Mouse (Mus musculus) ovary, postnatal 14 days (tissue): ENCODE results near the gene Gja5.
A peak's percentile ranks its signal among the peaks of the same experiment; 100 is the strongest.

ENCODE experiments used
- DNase-seq: peaks from one replicate; pipeline ENCODE4 v3.0.0; 2022; ENCODE audit warnings: low spot score

The Gja5 gene

GRCm38 (mm10) chr3:96904393-96904792 is at the start of gene Gja5:
Gja5 (plus strand) TSS chr3:96904693.
- DNase-seq, result no peak

- DNase-seq, result no peak
These were observed 48.7 kb upstream of the Gja5 start for GRCm38 (mm10) chr3:96855833-96856232.

GRCm38 (mm10) chr3:96860498-96860897 is 44.0 kb upstream of the Gja5 start:
- no peak for DNase-seq

- DNase-seq, result no peak
These were observed 36.6 kb upstream of the Gja5 start for GRCm38 (mm10) chr3:96867863-96868262.

DNA sequence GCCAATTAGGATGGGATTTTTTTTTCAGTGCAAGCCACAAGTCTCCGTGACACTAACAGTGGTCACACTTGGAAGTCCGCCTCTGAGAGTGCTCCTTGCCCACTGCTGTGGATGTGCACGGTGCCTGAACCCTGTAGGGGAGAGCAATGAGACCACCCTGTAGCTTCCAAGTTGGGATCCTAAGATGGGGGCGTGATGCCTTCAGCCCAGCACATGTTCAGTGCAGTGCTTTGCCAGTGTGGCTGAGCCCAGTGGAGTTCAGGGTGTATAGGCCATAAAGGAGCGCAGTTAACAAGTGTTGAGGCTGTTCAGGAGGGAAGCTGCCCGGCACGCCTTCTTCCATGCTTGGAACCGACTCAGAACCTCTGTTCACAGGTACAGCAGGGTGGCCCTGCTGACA is 35.9 kb upstream of the Gja5 start:
- no peak for DNase-seq

DNA sequence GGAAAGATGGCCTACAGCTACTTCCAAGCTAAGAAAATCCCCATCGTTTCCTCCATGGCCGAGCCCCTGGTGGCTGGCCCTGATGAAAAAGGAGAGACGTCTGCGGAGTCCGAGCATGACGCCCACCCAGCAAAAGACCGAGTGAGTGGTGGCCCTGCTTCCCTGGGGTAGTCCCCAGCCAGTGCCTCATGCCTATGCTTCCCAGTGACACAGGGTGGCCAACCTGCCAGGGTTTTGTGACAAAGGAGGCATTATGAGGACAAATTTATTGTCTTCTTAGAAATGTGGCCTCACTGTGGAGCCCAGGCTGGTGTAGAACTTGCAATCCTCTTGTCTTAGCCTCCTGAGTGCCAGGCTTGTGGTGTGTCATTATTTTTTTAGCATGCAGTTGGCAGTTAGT is 35.4 kb upstream of the Gja5 start:
- DNase-seq, result no peak

- DNase-seq, result no peak
These were observed 34.2 kb upstream of the Gja5 start for GRCm38 (mm10) chr3:96870270-96870669.

DNA sequence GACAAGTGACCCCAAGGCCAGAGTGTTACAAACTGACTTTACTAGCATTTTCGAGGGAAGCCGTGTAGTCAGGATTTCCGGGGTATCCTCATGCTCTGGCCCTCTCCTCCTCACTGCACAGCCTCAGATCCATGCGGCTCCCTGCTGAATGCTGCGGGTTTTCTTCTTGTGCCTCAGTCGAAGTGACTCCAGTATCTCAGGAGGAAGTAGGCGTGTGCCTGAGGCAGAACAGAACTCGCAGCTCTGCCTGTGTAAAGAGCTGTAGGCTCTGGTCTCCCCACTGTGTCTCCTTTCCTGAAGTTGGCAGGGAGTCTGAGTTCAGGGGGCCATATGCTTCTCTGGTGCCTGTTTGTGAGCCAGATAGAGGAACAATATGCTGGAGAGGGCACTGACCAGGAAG is 33.4 kb upstream of the Gja5 start:
- DNase-seq, result no peak

DNA sequence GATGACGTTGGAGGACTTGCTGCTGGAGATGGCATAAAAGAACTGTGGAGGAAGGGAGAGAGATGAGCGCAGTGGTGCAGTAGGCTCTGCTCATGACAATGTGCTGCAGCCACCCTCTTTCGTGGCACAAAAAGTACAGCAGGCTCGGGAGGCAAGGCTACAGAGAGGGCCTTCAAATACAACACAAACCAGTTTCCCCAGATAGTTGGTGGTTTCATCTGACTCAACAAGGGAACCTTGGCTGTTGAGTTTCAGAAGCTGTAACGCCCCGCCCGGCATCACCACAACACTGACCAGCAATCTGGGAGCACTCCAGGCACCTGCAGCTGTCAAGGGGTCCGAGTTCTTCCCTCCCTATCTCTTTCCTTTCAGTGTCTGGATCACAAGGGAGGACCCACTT is 32.0 kb upstream of the Gja5 start:
- DNase-seq, result no peak

- no peak for DNase-seq
These were observed 29.5 kb upstream of the Gja5 start for GRCm38 (mm10) chr3:96874808-96875571.

DNA sequence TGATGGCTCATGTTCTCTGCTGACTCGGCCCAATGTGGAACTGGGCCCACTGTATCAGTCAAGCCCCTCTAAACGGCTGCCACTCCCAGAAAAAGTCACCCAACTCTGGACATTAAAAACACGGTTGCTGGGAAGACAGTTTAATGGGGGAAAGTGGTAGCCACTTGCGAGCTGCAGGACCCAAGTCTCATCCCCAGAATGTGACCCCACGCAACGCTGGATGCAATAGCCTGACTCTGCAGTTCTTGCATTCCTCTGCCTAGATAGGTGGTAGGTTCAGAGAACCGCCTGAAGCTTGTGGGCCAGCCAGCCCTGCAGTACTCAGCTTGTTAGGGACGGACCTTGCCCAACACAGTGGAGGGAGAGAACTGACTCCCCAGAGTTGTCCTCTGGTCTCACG is 25.0 kb upstream of the Gja5 start:
- no peak for DNase-seq

GRCm38 (mm10) chr3:96880385-96880784 is 24.1 kb upstream of the Gja5 start:
- no peak for DNase-seq

DNA sequence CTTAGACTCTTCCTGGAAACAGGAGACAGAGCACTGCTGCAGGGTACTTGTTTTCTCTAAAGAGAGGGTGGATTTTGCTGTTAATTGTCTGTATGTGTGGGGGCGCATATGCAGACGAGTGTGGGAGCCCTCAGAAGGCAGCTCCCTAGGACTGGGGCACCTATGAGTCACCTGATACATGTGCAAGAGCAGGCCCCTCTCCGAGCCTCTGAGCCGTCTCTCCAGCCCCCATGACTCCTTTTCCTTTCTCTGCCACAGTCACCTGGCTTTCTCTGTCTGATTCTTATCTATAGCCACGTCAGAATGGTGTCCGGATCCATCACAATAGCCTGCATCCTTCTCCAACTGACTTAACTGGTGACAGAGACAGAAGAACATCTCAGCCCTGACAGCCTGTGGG is 22.9 kb upstream of the Gja5 start:
- DNase-seq, result no peak

- DNase-seq, result no peak
These were observed 22.2 kb upstream of the Gja5 start for GRCm38 (mm10) chr3:96882061-96882849.

GRCm38 (mm10) chr3:96883690-96884089 is 20.8 kb upstream of the Gja5 start:
- DNase-seq, result no peak

DNA sequence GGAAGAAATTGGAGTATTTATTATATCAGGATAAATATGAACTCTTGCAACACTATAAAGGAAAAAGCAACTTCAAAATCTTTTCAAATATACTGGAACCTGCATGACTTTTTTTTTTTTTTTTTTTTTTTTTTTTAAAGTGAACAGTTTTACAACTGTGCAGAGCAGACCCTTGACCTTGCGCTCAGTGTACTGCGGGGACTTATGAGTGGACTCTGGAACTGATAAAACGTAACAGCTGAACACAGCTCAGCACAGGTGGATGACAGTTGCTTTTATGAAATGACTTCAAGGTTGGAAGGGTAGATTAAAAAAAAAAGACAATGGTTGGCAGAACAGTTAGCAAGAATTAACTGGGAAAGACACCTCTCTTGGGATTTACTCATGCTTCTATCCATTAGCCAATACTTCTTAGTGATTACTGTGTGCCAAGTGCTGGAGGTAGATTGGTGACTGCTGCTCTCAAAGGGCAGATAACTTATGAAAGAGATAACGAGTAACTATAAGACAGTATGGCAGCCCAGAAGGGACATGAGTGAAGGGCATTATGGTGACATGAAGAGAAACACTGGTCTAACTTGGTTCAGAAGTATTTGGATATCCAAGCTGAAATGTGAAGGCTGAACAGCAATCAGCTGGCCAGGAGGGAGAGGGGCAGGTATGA is 2.0 kb upstream of the Gja5 start:
- DNase-seq, result no peak

- peak; percentile 95 for DNase-seq
These were observed 503 bp downstream of the Gja5 start, which contains the start of gene Gpr89 for GRCm38 (mm10) chr3:96904851-96905541. Gpr89 (minus strand) TSS chr3:96905346.

- no peak for DNase-seq
These were observed 1.1 kb downstream of the Gja5 start for GRCm38 (mm10) chr3:96905592-96905991.

GRCm38 (mm10) chr3:96920991-96921390 is 16.5 kb downstream of the Gja5 start:
- DNase-seq, result no peak

GRCm38 (mm10) chr3:96924631-96925030 is 20.1 kb downstream of the Gja5 start:
- no peak for DNase-seq

DNA sequence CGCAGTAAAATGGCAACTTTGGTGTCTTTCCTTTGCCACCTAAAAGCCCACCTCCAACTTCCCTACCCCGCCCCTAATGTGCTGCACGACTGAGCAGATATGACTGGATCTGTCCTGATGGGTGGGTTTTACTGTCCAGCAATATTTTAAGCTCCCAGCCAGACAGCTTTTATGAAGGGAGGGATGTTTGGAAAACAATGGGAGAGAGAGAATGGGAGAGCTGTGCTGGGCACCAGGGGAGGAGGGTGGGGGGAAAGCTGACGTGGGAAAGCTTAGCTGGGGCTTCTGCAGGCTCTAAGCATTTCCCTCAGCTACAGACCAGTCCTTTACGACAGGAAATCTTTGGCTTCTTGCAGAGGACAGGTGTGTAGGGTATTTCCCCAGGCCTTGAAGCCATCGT is 21.4 kb downstream of the Gja5 start, which contains the start of gene Gja8:
Gene Gja8 (minus strand): TSS at position 101 of the 400 bp plus-strand sequence.
- no peak for DNase-seq

GRCm38 (mm10) chr3:96931261-96931681 is 26.8 kb downstream of the Gja5 start:
- DNase-seq, result no peak
